Mouse (Mus musculus) lung, embryonic 15.5 days (tissue): ENCODE measurements around the gene 1600012H06Rik. TPM values are rescaled to one million over a fixed set of nuclear protein-coding genes. Genes with fewer than 3 reads are reported as not detected.
"Not testable (repeated sequence)": the region's sequence is repeated elsewhere in the genome, so short reads cannot be mapped to it uniquely, and the experiment has no call there.

ENCODE experiments used
- ATAC-seq: fragments of 200-750 bp; cut with Nextera tagmentation; 2 replicates; pipeline ENCODE4 v1.8.0; 2017; ENCODE audit warnings: moderate number of reproducible peaks, borderline replicate concordance; ENCODE audit not compliant: low FRiP score, low TSS enrichment; ENCODE audit errors: extremely low read depth
- H3K27ac ChIP-seq: fragments of 300-500 bp; sonication (generic); 2 replicates; pipeline ENCODE4 v1.5.1; 2015; ENCODE audit warnings: moderate library complexity, mild to moderate bottlenecking, inconsistent platforms
- H3K27me3 ChIP-seq: fragments of 300-500 bp; sonication (generic); 2 replicates; pipeline ENCODE4 v1.6.1; 2015; ENCODE audit warnings: inconsistent platforms
- H3K36me3 ChIP-seq: fragments of 300-500 bp; sonication (generic); 2 replicates; pipeline ENCODE4 v1.6.1; 2015; ENCODE audit warnings: inconsistent platforms
- H3K4me1 ChIP-seq: fragments of 300-500 bp; sonication (generic); 2 replicates; pipeline ENCODE4 v1.6.1; 2015; ENCODE audit warnings: inconsistent platforms
- H3K4me2 ChIP-seq: fragments of 300-500 bp; sonication (generic); 2 replicates; pipeline ENCODE4 v1.6.1; 2015; ENCODE audit warnings: inconsistent platforms, mild to moderate bottlenecking, moderate library complexity
- H3K4me3 ChIP-seq: fragments of 300-500 bp; sonication (generic); 2 replicates; pipeline ENCODE4 v1.5.1; 2015; ENCODE audit warnings: mild to moderate bottlenecking, inconsistent platforms
- H3K9ac ChIP-seq: fragments of 300-500 bp; sonication (generic); 2 replicates; pipeline ENCODE4 v1.6.1; 2015; ENCODE audit warnings: inconsistent platforms
- H3K9me3 ChIP-seq: fragments of 300-500 bp; sonication (generic); 2 replicates; pipeline ENCODE4 v1.6.1; 2016; ENCODE audit warnings: inconsistent platforms
- WGBS: fragments of 180-500 bp; shearing (Covaris S2); methylation state at CpG from one replicate; pipeline ENCODE4 v1.1.7; 2015; 5-methylcytosine and 5-hydroxymethylcytosine counted together
- polyA plus RNA-seq: library from polyadenylated mRNA; unstranded; fragments of >200 nt; fragmentation: Nextera tagmentation; extraction: Ambion mirVana; gene quantifications from 2 replicates; pipeline ENCODE4 v1.2.1, GENCODE M21; 2015

Gene 1600012H06Rik
- polyA plus RNA-seq = 35.6 and 38.2 TPM in 2 replicates

- Histone ChIP-seq H3K4me2 (peak within 1 kb of the TSS; percentile 87), H3K4me1 (peaks cover 22% of the 10 kb centered on the region), H3K27ac (peak within 1 kb of the TSS; percentile 83), H3K4me3 (peak within 1 kb of the TSS; percentile 85), H3K36me3 (peaks cover 19% of the 10 kb centered on the region), H3K9me3 (no peaks in the 10 kb centered on the region), H3K9ac (peak within 1 kb of the TSS; percentile 87), H3K27me3 (no peaks in the 10 kb centered on the region)
- peak; percentile 97 for ATAC-seq
- WGBS = under 1% methylated on average over 54 of the region's 54 CpGs
These were observed at the start of gene 1600012H06Rik, which contains the start of gene Wdr27 for GRCm38 (mm10) chr17:14943009-14943728. Gene 1600012H06Rik (plus strand): TSS chr17:14943184. Gene Wdr27 (minus strand): TSS chr17:14943158.

GRCm38 (mm10) chr17:14895058-14895457, 47.9 kb upstream of the 1600012H06Rik start:
- H3K4me1 ChIP-seq, H3K4me3 ChIP-seq, ATAC-seq, H3K9ac ChIP-seq, H3K27me3 ChIP-seq, H3K27ac ChIP-seq, H3K36me3 ChIP-seq, H3K4me2 ChIP-seq, H3K9me3 ChIP-seq: not testable (repeated sequence)

GRCm38 (mm10) chr17:14898972-14899371, 44.0 kb upstream of the 1600012H06Rik start:
- H3K4me2 ChIP-seq = no peak overlapping the region
- no peak for ATAC-seq
- no peaks in the 10 kb centered on the region for H3K9me3 ChIP-seq
- H3K9ac ChIP-seq = no peak overlapping the region
- no peak overlapping the region for H3K27ac ChIP-seq
- H3K27me3 ChIP-seq = 0 out of 2 replicates have a peak, but pooled peaks cover 5% of the 10 kb centered on the region
- no peak overlapping the region for H3K4me3 ChIP-seq
- H3K36me3 ChIP-seq = no peaks in the 10 kb centered on the region
- WGBS = 74% methylated on average over 1 of the region's 1 CpGs
- H3K4me1 ChIP-seq = no peaks in the 10 kb centered on the region

- no peak overlapping the region for H3K9ac ChIP-seq
- WGBS = 82% methylated on average over 3 of the region's 3 CpGs
- peaks cover 5% of the 10 kb centered on the region; the same call in 1 of the 2 replicates for H3K27me3 ChIP-seq
These were observed 39.8 kb upstream of the 1600012H06Rik start for GRCm38 (mm10) chr17:14903212-14903611.

GRCm38 (mm10) chr17:14904206-14904605, 38.8 kb upstream of the 1600012H06Rik start:
- peaks cover 5% of the 10 kb centered on the region; the same call in 1 of the 2 replicates for H3K27me3 ChIP-seq
- no peak overlapping the region for H3K4me2 ChIP-seq
- ATAC-seq = no peak
- H3K36me3 ChIP-seq = no peaks in the 10 kb centered on the region
- H3K4me1 ChIP-seq = no peaks in the 10 kb centered on the region
- no peak overlapping the region for H3K27ac ChIP-seq
- no peaks in the 10 kb centered on the region for H3K9me3 ChIP-seq
- 79% methylated on average over 6 of the region's 6 CpGs for WGBS
- no peak overlapping the region for H3K4me3 ChIP-seq
- H3K9ac ChIP-seq = no peak overlapping the region

More at GRCm38 (mm10) chr17:14903212-14903611, 39.8 kb upstream of the 1600012H06Rik start:
- no peak for ATAC-seq
- no peaks in the 10 kb centered on the region for H3K36me3 ChIP-seq
- no peaks in the 10 kb centered on the region for H3K9me3 ChIP-seq
- no peak overlapping the region for H3K4me2 ChIP-seq
- no peak overlapping the region for H3K27ac ChIP-seq
- no peaks in the 10 kb centered on the region for H3K4me1 ChIP-seq
- no peak overlapping the region for H3K4me3 ChIP-seq

GRCm38 (mm10) chr17:14904637-14905265, 38.2 kb upstream of the 1600012H06Rik start:
- ATAC-seq = peak; percentile 35; the same call in 1 of the 2 replicates
- WGBS = 47% methylated on average over 7 of the region's 7 CpGs
- H3K27me3 ChIP-seq = peaks cover 5% of the 10 kb centered on the region; the same call in 1 of the 2 replicates

GRCm38 (mm10) chr17:14906611-14907010, 36.4 kb upstream of the 1600012H06Rik start:
- ATAC-seq = no peak
- WGBS = 27% methylated on average over 1 of the region's 1 CpGs
- Histone ChIP-seq H3K36me3 (no peaks in the 10 kb centered on the region), H3K4me2 (no peak overlapping the region), H3K27ac (no peak overlapping the region), H3K9me3 (no peaks in the 10 kb centered on the region), H3K4me3 (no peak overlapping the region), H3K27me3 (peaks cover 5% of the 10 kb centered on the region; the same call in 1 of the 2 replicates), H3K9ac (no peak overlapping the region), H3K4me1 (no peaks in the 10 kb centered on the region)

More at GRCm38 (mm10) chr17:14904637-14905265, 38.2 kb upstream of the 1600012H06Rik start:
- no peak overlapping the region for H3K4me2 ChIP-seq
- H3K9ac ChIP-seq = no peak overlapping the region
- H3K27ac ChIP-seq = no peak overlapping the region
- no peaks in the 10 kb centered on the region for H3K36me3 ChIP-seq
- H3K9me3 ChIP-seq = no peaks in the 10 kb centered on the region
- no peaks in the 10 kb centered on the region for H3K4me1 ChIP-seq
- H3K4me3 ChIP-seq = no peak overlapping the region

- no peak overlapping the region for H3K4me3 ChIP-seq
- H3K4me1 ChIP-seq = no peaks in the 10 kb centered on the region
- H3K27me3 ChIP-seq = peaks cover 5% of the 10 kb centered on the region; the same call in 1 of the 2 replicates
- H3K36me3 ChIP-seq = no peaks in the 10 kb centered on the region
- 54% methylated on average over 12 of the region's 12 CpGs for WGBS
- no peak overlapping the region for H3K9ac ChIP-seq
- no peak for ATAC-seq
- H3K9me3 ChIP-seq = no peaks in the 10 kb centered on the region
- no peak overlapping the region for H3K4me2 ChIP-seq
- H3K27ac ChIP-seq = no peak overlapping the region
These were observed 35.8 kb upstream of the 1600012H06Rik start for GRCm38 (mm10) chr17:14907136-14907535.

- WGBS = 79% methylated on average over 5 of the region's 5 CpGs
- Histone ChIP-seq H3K27me3 (no peaks in the 10 kb centered on the region; the same call in 1 of the 2 replicates), H3K4me1 (no peaks in the 10 kb centered on the region), H3K4me3 (no peak overlapping the region), H3K27ac (no peak overlapping the region), H3K9ac (no peak overlapping the region), H3K4me2 (no peak overlapping the region), H3K36me3 (no peaks in the 10 kb centered on the region), H3K9me3 (no peaks in the 10 kb centered on the region)
- no peak for ATAC-seq
These were observed 33.7 kb upstream of the 1600012H06Rik start for GRCm38 (mm10) chr17:14909331-14909730.

- Histone ChIP-seq H3K4me2 (no peak overlapping the region), H3K9me3 (no peaks in the 10 kb centered on the region), H3K9ac (no peak overlapping the region), H3K27ac (no peak overlapping the region), H3K4me3 (no peak overlapping the region), H3K27me3 (no peaks in the 10 kb centered on the region; the same call in 1 of the 2 replicates), H3K4me1 (no peaks in the 10 kb centered on the region), H3K36me3 (no peaks in the 10 kb centered on the region)
- 86% methylated on average over 5 of the region's 5 CpGs for WGBS
- ATAC-seq = no peak
These were observed 32.2 kb upstream of the 1600012H06Rik start for GRCm38 (mm10) chr17:14910771-14911170.

- no peak overlapping the region for H3K27ac ChIP-seq
- no peaks in the 10 kb centered on the region for H3K27me3 ChIP-seq
- H3K4me2 ChIP-seq = no peak overlapping the region
- H3K36me3 ChIP-seq = no peaks in the 10 kb centered on the region
- no peak overlapping the region for H3K9ac ChIP-seq
- WGBS = 49% methylated on average over 6 of the region's 6 CpGs
- no peaks in the 10 kb centered on the region for H3K9me3 ChIP-seq
- ATAC-seq = no peak
- no peak overlapping the region for H3K4me3 ChIP-seq
- no peaks in the 10 kb centered on the region for H3K4me1 ChIP-seq
These were observed 30.6 kb upstream of the 1600012H06Rik start for GRCm38 (mm10) chr17:14912420-14912819.

GRCm38 (mm10) chr17:14912981-14913380, 30.0 kb upstream of the 1600012H06Rik start:
- Histone ChIP-seq H3K27me3 (no peaks in the 10 kb centered on the region), H3K4me1 (no peaks in the 10 kb centered on the region), H3K36me3 (no peaks in the 10 kb centered on the region), H3K4me2 (no peak overlapping the region), H3K9me3 (no peaks in the 10 kb centered on the region), H3K9ac (no peak overlapping the region), H3K27ac (no peak overlapping the region), H3K4me3 (no peak overlapping the region)
- 83% methylated on average over 8 of the region's 8 CpGs for WGBS
- ATAC-seq = no peak
